Mouse (Mus musculus) right cerebral cortex, postnatal 14 days (tissue): ENCODE results near the gene Ovol1.
A peak's percentile ranks its signal among the peaks of the same experiment; 100 is the strongest.

Experiments
- DNase-seq: peaks from one replicate; pipeline ENCODE4 v3.0.0; 2022

Gene Ovol1

DNA sequence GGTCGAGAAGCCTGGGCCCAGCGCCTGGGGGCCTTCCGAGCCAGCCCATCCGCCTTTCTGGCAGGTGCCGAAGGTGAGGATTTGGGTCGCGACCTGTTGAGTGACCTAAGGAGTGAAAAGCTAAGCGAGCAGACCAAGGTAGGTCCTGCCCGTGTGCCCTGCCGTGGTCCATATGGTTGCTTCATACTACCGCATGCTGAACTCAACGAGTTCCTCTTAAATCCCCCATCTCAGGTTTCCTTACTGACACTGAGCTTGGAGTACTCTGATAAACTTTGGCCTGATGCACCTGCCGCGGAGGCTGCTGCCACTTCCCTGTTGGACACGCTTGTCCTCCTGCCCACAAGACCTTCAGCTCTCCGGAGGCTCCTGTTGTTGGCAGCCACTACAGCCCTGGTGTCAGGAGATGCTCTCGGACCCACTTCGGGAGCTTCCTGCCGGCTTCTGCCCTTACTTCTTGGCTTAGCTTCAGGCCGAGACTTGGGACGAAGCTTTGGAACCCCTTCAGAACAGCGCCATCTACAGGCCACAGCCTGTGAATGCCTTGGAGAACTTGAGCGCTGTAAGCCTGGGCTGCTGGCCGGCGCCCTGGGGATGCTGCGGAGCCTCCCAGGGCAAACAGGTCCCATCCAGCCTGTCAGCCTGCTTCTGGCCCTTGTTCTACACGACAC, 8.2 kb upstream of the Ovol1 start:
- DNase-seq, result peak; percentile 81

DNA sequence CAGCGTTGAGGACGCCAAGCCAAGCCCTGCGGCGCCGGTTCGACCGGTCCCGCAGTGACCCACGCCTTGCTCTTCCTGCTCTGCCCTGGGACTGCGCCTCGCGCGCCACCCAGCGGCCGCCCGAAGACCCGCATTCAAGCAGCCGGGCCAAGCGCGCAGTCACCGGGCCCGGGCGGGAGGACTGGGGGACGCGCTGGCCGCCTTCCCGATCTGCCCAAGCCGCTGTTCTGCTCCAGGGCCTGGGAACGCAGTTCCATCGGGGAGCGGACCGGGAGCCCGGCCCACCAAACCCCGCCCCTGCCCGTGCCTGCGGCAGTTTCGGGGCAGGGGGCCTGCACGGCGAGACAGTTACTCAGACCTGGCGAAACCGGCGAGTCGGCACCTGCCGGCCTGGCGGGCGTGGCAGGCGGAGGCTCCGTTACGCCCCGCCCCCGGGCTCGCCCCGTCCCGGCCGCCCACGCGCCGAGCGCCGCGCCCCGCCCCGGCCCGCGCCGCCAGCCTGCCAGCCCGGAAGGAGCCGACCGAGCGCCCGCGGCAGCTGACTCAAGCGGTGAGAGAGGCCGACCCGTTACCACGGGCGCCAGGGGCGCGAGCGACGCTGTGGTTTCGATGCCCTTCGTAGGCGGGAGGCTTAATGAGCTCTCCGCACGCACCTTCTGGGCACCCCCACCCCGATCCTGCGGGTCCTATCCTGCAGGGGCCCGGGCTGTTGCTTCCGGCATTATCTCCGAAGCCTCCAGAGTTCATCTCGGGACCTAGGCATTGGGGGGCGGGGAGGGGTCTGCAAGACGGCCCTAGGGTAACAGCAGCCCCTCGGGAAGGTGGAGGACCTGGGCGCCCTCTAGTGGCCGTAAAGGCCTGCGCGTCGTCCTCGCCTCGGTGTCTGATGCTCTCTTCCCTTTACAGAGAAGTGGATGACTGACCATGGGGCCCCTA, 7.4 kb upstream of the Ovol1 start, which contains the start of gene Ap5b1:
Ap5b1 (plus strand) TSS at position 492 of the 936 bp plus-strand sequence.
- peak; percentile 85 for DNase-seq

DNA sequence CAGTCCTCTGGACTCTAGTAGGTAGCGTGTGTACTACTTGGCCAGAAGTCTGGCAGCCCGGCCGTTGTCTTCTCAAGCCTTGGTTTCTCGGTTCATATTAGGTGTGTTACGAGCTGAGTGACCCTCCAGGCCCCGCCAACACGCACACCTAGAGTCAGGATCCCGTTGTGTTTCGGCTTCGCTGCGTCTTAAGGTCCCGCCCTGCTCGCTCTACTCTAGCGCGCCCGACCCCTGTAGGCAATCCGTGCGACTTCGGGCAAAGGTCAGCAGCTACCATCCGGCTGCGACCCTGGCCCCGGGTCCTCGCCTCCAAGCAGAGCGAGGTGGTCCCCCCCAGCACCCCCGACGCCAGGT, 6.7 kb upstream of the Ovol1 start:
- no peak for DNase-seq

DNA sequence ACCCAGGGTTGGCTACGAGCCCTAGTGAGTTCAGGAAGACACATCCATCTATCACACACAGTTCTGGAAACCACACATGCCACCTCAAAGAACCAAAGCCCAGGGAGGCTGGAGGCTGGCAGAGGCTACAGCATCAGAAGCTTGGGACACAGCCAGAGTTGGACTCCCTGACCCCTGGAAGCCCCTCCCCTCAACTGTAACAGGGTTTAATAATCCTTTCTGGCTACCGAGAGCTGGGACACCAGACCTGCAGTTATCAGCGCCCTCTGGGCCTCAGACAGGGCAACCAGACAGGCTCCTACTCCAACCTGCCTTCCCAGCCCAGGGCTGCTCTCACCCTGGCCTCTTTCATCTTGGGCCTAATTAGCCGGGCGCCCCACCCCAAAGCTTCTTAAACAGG, 5.9 kb upstream of the Ovol1 start:
- no peak for DNase-seq

DNA sequence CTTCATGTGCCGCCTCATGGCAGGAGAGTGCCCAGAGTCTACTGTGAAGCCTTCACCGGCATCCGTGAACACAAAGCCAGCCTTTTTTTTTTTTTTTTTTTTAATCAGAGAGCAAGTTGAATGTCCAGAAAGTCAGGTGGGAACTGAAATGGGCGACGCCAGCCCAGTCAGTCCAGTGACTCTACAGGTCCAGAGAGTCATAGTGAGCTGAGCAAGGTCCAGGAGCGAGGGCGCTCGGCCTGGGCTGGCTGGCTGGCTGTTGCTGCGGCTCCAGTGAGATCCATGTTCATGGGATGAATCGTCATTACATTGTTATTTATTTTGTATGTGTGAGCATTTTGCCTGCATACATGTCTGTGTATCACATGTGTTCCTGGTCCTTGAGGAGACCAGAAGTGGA, 2.3 kb upstream of the Ovol1 start:
- DNase-seq, result no peak

DNA sequence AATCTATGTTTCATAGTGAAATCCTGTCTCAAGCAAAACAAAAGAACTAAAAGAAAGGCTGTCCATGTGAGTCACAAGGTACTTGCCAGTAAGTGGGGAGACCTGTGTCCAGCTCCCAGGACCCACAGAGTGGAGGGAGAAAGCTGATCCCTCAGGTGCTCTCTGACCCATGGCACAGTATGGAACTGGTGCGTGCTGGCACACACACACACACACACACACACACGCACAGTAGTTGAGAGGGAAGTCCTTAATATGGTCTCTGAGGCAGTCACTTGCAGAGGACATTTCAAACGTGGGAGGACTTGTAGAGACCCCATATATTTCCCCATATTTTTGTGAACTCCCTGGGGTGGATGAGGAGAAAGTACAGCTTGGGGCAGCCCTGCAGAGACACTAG, 1.4 kb upstream of the Ovol1 start:
- DNase-seq, result no peak

DNA sequence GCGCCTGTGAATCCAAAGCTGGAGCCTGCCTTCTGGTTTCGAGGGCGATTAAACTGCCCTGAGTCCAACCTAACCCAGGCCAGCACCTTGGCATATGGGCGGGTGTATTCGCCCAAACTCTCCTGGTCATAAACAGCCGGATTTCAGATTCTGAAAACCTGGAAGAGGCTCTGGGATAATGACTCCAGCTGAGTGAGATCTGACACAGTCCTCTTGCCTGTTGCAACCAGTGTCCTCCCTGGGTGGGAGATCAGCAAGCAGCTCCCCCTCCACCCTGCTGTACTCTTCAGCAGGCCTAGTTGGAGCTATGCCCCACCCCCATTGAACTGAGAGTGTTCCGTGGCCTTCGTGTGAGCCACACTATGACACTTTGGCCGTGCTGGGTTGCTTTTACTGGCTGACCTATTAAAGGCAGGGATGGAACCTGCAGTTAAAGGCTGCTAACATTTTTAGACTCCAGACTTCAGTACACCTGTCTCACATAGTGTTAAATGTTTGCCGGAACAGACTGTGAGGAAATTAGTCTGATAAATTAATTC, 875 bp upstream of the Ovol1 start:
- DNase-seq, result no peak

DNA sequence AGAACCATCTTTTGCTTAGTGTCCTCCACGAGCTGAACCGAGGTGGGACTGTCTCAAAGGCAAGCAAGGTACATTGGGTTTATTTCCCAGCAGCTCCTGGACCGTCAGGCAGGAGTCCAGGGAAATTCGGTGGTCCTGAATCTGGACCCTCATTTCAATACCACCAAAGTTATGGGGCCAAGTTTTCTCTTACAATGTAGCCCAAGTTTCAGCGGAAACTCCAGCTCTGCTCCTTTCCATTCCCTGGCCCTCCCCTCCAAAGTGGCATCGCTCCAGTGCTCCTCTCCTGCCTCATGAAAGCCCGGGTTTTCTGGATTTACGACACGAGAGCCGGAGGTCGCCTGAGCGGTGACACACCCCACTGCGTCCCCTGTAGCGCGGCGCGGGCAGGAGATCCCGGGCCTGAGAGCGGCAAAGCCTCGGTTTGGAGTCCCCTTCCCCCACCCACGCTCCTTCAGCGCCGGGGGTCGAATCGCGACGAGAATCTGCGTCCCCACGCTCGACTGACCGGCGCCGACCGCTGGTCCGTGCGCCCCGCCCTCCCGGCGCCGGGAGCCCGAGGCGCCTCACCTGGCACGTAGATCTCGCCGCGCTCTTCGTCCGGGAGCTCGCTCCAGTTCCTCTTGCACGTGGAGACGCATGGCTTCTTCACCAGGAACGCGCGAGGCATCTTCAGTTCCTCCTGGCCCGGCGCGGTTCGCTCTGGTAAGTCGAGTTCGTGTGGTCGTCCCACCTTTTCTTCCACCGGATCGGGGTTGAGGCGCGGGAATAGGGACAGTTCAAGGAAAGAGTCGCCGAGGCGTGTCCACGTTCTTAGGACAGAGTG, 602 bp downstream of the Ovol1 start:
- DNase-seq, result no peak

DNA sequence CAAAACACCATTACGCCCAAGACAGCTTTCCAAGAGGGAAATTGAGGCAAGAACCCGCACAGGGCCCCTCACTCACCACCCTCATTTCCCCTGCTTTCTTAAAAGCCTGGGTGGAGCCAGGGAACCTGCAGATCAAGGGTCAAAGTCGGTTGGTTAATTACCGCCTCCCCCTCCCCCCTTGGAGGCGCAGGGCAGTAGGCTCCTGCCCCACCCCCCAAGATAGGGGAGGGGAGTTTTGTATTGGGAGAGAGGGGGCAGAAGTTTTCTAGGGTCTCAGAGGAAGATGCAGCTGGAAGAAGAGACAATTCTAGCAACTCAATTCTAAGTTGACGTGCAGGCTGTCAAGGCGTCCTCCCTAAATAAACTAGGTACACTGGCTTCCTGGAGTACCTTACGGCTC, 1.2 kb downstream of the Ovol1 start:
- DNase-seq, result no peak

DNA sequence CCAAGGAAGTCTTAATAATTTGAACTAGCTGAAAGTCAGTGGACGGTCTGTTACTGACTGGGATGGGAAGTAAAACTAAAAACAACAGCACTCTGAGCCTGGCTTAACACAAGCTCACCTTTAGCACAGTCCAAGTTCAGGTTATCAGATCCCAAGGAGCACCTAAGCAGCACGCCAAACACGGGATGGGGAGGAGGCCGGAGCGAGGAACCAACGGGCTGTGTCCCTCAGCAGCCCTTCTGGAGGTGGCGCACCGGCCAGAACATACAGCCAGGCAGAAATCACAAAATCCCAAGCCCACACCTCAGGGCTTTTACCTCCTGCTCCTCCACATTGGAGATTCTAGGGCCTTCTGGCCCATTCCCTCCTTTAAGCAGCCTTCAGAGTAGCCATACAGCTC, 1.7 kb downstream of the Ovol1 start:
- no peak for DNase-seq

DNA sequence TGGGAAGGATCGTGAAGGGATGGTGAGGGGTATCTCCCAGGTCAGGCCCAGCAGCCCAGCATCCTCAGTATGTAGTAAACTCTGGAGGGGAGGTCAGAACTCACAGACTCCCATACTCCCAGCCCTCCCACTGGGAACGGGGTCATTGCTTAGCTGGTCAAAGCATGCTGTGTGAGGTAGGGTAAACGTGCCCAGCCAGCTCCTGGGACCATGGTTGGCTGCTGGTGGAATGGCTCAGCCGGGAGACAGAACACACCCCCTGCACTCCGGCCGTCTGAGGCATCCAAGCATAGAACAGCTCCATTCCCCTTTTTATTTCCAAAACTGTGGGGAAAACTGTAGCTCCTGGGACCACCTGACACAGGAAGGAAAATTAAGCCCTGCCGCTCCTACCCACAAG, 2.3 kb downstream of the Ovol1 start:
- no peak for DNase-seq

DNA sequence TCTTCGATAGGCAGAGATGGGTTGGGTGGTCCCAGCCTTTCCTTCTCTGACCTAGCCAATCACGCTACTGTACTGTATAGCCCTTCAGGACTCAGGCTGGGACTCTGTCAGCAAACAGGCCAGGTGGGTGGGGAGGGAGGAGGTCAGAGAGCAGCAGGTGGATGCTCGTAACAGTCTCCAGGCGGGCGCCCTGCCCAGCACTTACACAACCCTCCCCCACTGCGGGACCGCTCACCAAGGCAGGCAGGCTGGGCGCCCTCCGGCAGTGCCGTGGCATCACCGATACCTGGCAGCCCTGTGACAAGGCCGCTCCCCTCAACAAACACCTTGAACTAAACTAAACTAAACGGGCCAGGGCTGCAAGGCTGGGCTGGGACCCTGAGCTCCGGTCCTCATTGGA, 6.2 kb downstream of the Ovol1 start:
- peak; percentile 3 for DNase-seq

DNA sequence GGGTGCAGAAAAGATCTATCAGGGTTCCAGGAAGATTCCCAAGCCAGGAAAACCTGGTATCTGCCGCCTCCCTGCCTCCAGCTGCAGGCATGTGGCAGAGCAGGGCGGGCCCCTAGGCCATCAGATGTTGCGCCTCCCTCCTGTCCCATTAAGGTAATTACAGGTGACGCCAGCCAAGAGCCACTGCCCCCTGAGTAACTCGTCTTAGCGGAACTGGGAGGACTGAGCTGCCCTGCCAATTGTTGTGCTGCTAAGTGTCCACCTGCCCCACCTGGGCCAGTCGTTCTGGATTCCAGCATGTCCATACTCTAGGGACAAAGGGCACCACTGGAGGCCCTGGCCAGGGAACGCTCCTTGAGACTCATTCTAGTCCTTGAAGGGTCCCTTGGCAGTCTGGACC, 6.6 kb downstream of the Ovol1 start:
- DNase-seq, result peak; percentile 0

DNA sequence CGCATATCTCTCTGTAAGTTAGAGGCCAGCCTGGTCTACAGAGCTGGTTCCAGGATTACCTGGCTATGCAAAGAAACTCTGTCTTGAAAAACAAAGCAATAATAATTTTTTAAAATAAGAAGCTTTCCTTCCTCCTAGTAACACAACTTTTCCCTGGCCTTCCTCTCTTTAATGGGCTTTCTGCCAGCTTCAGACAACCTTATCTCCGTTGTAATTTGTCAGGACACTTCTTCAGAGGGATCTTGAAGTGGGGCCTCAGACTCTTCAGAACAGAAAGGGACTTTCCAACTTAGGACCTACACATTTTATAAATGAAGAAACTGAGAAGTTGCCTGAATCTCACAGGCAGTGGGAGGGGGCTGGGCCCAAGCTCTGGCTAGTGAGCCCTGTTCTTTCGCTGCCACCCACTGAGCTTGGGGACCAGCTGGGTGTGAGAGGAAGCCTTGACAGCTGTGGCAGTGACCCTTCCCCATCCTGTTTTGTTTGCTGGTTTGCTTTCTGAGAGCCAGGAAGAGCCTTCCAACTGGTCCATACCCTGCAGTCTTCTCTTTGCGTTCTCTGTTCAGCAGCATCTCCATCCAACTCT, 12.9 kb downstream of the Ovol1 start:
- DNase-seq, result no peak

DNA sequence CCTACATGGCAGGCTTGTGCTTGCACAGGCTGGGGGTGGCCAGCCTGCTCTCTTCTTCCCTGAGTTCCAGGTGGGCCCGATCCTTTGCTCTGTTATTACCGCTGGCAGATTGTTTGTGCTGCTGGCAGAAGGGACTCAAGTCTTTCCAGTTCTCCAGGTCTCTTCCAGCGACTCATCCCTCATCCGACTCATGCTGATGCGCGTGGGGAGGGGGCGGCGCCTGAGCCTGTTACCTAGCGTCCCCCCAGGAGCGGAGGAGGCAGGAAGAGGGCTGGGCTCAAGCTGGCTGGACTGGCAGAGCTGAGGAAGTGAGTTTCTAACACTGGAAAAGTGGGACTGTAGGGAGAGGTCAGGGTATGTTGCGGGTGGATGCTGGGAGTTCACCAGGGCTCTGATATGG, 16.4 kb downstream of the Ovol1 start:
- no peak for DNase-seq

DNA sequence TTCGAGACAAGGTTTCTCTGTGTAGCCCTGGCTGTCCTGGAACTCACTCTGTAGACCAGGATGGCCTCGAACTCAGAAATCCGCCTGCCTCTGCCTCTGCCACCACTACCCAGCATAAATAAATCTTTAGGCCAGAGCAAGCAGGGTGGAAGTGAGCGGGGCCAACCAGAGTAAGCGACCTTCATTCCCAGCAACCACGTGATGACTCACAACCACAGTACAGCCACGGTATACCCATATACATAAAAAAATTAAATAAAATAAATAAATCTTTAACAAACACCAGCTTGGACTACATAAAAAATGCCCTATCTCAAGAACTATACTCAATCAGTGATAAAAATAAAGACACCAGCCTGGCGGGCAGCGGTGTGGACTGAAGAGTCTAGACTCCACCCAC, 17.1 kb downstream of the Ovol1 start:
- no peak for DNase-seq

DNA sequence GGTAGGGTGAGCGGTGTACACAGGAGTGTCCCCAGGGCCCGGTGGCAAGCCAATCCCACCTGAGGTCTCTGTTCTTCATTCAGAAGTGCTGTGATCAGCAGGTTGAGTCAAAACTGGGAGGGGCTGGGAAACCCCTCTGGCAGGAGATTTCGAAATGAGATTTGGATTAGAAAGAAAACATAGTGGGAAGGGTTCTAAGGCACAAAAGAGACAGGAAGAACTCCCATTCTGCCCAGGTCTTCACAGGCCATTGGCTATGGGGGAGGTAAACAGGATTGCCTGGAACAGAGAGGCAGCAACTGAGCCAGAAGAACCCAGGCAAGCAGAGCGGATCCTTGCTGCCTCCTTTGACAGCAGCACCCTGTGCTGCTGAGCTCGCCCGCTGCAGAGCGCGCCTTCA, 21.7 kb downstream of the Ovol1 start:
- no peak for DNase-seq

DNA sequence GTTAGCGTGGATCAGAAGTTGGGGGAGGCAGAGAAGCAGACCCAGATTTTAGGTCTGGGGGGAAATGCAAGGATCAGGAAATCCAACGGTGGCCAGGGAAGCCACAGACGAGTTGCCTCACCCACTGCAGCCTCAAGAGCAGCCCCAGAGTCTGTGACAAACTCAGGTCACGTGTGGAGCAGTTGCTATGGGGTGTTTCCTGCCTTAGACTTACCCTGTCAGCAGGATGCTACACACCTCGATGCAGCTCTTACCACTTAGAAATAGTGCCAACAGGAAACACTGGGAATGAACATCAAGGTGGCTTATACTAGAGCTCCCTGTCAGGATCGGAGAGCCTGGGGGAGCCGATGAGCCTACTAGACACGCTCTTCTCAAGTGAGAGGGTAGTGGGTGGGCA, 27.9 kb downstream of the Ovol1 start:
- no peak for DNase-seq

DNA sequence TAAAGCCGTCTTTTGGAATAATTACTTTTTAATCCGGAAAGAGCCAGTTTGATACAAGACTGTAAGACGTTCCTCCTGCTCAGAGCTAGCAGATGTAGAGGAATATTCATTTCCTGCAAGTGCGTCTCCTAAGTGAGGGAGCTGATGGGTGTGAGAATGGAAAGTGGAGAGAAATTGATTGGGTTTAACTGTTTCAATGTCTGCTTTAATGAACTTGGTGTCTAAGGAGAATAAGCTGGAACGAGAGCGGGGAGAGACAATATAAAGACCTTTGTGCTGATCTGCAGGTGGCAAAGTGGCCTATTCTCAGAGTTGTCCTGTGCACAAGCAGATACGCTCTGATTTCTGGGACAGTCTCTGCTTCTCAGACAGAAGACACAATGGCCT, 30.3 kb downstream of the Ovol1 start:
- DNase-seq, result no peak

DNA sequence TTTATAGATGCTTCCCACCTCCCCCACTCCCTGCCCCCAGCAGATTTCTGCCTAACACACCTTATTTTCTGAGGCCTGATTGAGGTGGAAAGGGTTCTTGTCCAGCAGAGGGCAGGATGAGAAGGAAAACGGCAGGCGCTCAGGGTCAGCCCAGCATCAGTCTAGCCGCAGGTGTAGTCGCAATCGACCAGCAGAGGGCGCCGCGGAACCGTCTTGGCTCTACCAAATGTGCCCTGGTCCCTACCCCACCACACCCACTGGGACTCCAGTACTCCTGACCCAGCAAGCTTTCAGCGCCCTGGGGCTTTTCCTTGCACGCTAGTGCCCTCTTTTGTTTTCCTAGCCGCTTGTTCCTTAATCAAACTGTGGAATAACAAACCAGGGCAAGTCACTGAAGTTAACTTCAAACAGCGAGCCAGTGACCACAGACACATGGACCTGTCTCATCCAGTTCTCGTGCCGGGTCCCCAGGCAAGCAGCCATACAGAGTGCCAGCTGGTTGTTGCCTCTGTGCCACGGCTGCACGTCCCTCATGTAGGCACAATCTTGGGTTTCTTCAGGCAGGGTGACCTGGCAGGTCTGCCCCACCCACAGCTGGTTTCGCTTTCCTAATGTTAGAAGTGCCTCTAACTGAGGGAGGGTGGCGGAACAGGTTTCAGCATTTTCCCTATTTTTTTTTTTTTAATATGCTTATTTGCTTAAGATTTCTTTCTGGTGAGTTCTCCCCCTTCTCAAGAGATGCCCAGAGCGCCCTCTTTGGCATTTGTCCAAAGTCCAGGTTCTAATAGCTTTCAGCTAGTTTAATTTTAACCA, 30.9 kb downstream of the Ovol1 start:
- peak; percentile 94 for DNase-seq

DNA sequence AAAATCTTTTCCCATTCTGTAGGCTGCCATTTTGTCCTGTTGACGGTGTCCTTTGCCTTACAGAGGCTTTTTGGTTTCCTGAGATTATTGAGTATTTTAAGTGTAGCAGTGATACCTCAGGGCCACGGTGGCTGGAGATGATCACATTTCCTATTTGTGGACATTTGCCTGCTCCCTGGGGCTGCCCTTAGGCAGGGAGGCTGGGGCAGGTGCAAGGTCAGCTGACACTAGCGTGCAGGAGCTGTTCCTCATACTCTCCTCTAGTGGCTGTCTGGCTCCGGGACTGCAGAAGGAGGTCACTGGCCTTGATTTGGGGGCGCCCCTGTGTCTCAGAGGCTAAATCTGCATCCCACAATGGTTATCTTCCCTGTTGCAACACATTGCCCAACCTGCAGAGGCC, 35.2 kb downstream of the Ovol1 start:
- DNase-seq, result no peak

DNA sequence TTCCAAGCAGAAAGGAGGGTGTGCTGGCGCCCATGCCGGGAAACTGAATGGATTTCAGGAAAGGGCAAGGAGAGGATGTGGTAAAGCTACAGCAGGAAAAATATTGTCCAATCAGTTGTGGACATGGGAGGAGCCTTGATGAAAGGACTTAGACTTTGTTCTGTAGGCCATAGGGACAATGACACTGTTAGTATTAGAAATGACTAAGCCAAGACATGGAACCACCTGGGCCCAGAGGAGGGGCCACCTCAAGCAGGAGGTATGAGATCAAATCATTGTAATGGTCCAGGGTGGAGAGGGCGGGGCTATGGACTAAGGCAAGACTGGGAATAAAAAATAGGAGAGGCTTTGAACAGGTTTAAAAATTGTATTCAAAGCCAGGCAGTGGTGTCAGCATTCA, 41.7 kb downstream of the Ovol1 start:
- no peak for DNase-seq
